Mouse (Mus musculus) hindbrain, embryonic 11.5 days (tissue): ENCODE data around the gene Aph1b. TPM values are rescaled to one million over a fixed set of nuclear protein-coding genes. Genes with fewer than 3 reads are reported as not detected.
A peak's percentile ranks its signal among the peaks of the same experiment; 100 is the strongest.
"Not testable (repeated sequence)": the region's sequence is repeated elsewhere in the genome, so short reads cannot be mapped to it uniquely, and the experiment has no call there.

Experiments
- ATAC-seq: fragments of 200-750 bp; cut with Nextera tagmentation; 2 replicates; pipeline ENCODE4 v1.8.0; 2017; ENCODE audit warnings: mild to moderate bottlenecking, moderate TSS enrichment, moderate library complexity; ENCODE audit not compliant: low FRiP score
- DNase-seq: peaks from one replicate; pipeline ENCODE4 v3.0.0-alpha.2; 2015; ENCODE audit warnings: low spot score
- H3K27ac ChIP-seq: fragments of 300-500 bp; sonication (generic); 2 replicates; pipeline ENCODE4 v1.5.1; 2014; ENCODE audit warnings: mild to moderate bottlenecking, low read depth, low read length
- H3K27me3 ChIP-seq: fragments of 300-500 bp; sonication (generic); 2 replicates; pipeline ENCODE4 v1.6.1; 2014; ENCODE audit warnings: mild to moderate bottlenecking, low read length, moderate library complexity, mixed read lengths; ENCODE audit not compliant: control insufficient read depth, insufficient read depth
- H3K36me3 ChIP-seq: fragments of 300-500 bp; sonication (generic); 2 replicates; pipeline ENCODE4 v1.6.1; 2014; ENCODE audit warnings: mild to moderate bottlenecking, low read length, moderate library complexity, mixed read lengths; ENCODE audit not compliant: control insufficient read depth, insufficient read depth
- H3K4me1 ChIP-seq: fragments of 300-500 bp; sonication (generic); replicated peaks from 2 replicates; pipeline ENCODE4 v1.6.1; 2014; ENCODE audit warnings: low read length, mixed read lengths; ENCODE audit not compliant: control insufficient read depth, insufficient read depth
- H3K4me2 ChIP-seq: fragments of 300-500 bp; sonication (generic); replicated peaks from 2 replicates; pipeline ENCODE4 v1.6.1; 2014; ENCODE audit warnings: mild to moderate bottlenecking, low read depth, low read length
- H3K4me3 ChIP-seq: fragments of 300-500 bp; sonication (generic); 2 replicates; pipeline ENCODE4 v1.5.1; 2014; ENCODE audit warnings: low read depth, low read length
- H3K9ac ChIP-seq: fragments of 300-500 bp; sonication (generic); 2 replicates; pipeline ENCODE4 v1.6.1; 2014; ENCODE audit warnings: low read depth, low read length
- H3K9me3 ChIP-seq: fragments of 300-500 bp; sonication (generic); 2 replicates; pipeline ENCODE4 v1.6.1; 2016; ENCODE audit warnings: low read length; ENCODE audit not compliant: control insufficient read depth
- WGBS: fragments of 180-500 bp; shearing (Covaris S2); extraction: QIAGEN DNeasy Blood & Tissue Kit; methylation state at CpG from one replicate; pipeline ENCODE4 v1.1.7; 2014; 5-methylcytosine and 5-hydroxymethylcytosine counted together
- polyA plus RNA-seq: library from polyadenylated mRNA; unstranded; fragments of >200 nt; fragmentation: Nextera tagmentation; extraction: Ambion mirVana; gene quantifications from 2 replicates; pipeline ENCODE4 v1.2.1, GENCODE M21; 2014

The Aph1b gene
- polyA plus RNA-seq, 1 experiment from 2014 or later: 16.7 TPM

DNA sequence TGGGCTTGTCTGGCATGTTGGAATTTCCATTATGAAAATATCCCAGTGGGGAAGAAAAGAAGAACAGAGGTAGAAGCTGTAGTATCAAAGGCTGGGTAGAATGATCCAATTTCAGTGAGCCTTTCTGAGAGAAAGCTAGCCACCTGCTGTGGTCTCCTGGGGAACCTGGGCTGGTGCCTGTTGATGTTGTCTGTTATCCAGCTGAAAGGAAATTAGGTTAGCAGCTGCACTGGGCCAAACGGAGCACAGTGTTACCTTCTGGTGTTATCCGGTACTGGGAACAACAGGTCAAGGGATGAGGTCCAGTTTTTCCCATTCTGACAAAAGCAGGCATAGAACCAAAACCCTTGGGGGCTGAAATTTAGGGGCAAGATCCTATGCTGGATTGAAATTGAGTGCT, 18.1 kb upstream of the Aph1b start:
- ATAC-seq (no peak), DNase-seq (no peak)
- WGBS: 13% methylated on average over 2 of the region's 2 CpGs
- no peak overlapping the region for H3K27ac ChIP-seq
- H3K4me1 ChIP-seq: no peaks in the 10 kb centered on the region
- H3K9me3 ChIP-seq: no peaks in the 10 kb centered on the region
- no peak overlapping the region for H3K9ac ChIP-seq
- H3K4me3 ChIP-seq: no peak overlapping the region
- H3K4me2 ChIP-seq: no peak overlapping the region
- H3K36me3 ChIP-seq: no peaks in the 10 kb centered on the region
- no peaks in the 10 kb centered on the region for H3K27me3 ChIP-seq

DNA sequence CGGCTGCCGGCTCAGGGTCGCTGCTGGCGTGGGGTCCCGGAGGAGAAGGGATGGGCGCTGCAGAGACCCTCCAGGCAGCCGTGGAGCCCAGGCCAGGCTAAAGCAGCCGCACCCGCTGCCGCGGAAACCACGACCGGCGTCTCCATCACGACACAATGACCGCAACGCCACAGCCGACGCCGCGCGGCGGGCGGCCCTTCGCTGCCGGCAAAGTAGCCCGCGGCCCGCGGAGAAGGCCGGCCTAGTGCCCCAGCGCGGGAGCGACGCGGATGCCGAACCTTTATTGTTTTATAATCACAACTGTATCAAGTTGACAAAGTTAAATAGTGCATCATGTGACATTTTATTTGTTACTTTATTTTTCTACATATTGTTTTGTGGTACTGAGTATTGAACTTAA, 10.7 kb upstream of the Aph1b start:
- peak; percentile 62 for DNase-seq
- 1% methylated on average over 26 of the region's 37 CpGs for WGBS
- H3K27ac ChIP-seq, H3K4me2 ChIP-seq, H3K36me3 ChIP-seq, H3K9ac ChIP-seq, ATAC-seq, H3K9me3 ChIP-seq, H3K27me3 ChIP-seq, H3K4me1 ChIP-seq: not testable (repeated sequence)
- H3K4me3 ChIP-seq: peak overlapping the region; percentile 19; the same call in 1 of the 2 replicates

GRCm38 (mm10) chr9:66801947-66802346, 6.7 kb upstream of the Aph1b start:
- H3K4me3 ChIP-seq: no peak overlapping the region
- no peak overlapping the region for H3K27ac ChIP-seq
- DNase-seq (no peak), ATAC-seq (no peak)
- WGBS: 50% methylated on average over 12 of the region's 12 CpGs
- no peak overlapping the region for H3K9ac ChIP-seq
- H3K4me1 ChIP-seq: no peaks in the 10 kb centered on the region
- no peaks in the 10 kb centered on the region for H3K9me3 ChIP-seq
- no peaks in the 10 kb centered on the region for H3K36me3 ChIP-seq
- no peaks in the 10 kb centered on the region; the same call in 1 of the 2 replicates for H3K27me3 ChIP-seq
- no peak overlapping the region for H3K4me2 ChIP-seq

DNA sequence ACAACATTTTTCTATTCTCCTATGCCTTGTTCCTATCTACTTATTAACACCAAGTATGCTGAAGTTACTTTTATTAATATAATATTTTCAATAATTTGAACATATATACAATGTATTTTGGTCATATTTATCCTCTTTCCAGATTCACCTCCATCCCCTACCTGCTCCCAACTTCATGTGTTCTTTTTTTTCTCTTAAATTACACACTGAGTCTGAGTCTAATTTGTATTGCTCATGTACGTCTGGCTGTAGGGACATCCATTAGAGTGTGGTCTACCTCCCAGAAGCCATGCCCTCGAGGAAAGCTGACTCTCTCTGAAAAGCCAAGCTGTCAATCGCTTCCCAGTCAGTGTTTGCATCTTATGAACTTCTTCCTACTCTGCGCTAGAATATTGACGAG, 1.4 kb upstream of the Aph1b start, which contains the start of gene Gm10647:
Gm10647 (plus strand) TSS at position 301 of the 400 bp plus-strand sequence.
- Histone ChIP-seq H3K36me3 (no peaks in the 10 kb centered on the region), H3K27ac (0 out of 2 replicates have a peak within 1 kb of the TSS, but pooled peaks have one; percentile 86), H3K4me1 (no peaks in the 10 kb centered on the region), H3K27me3 (no peaks in the 10 kb centered on the region), H3K4me2 (peak within 1 kb of the TSS; percentile 81), H3K9ac (peak within 1 kb of the TSS; percentile 31; the same call in 1 of the 2 replicates), H3K9me3 (no peaks in the 10 kb centered on the region), H3K4me3 (peak within 1 kb of the TSS; percentile 66)
- DNase-seq: no peak
- ATAC-seq: no peak
- 81% methylated on average over 5 of the region's 5 CpGs for WGBS

- ATAC-seq: peak; percentile 79
- peak overlapping the region; percentile 78 for H3K9ac ChIP-seq
- peak overlapping the region; percentile 86 for H3K27ac ChIP-seq
- peak overlapping the region; percentile 66 for H3K4me3 ChIP-seq
- no peaks in the 10 kb centered on the region for H3K4me1 ChIP-seq
- WGBS: 2% methylated on average over 39 of the region's 43 CpGs
- DNase-seq: no peak
- H3K9me3 ChIP-seq: no peaks in the 10 kb centered on the region
- peak overlapping the region; percentile 81 for H3K4me2 ChIP-seq
- H3K36me3 ChIP-seq: 0 out of 2 replicates have a peak, but pooled peaks cover 2% of the 10 kb centered on the region
- no peaks in the 10 kb centered on the region for H3K27me3 ChIP-seq
Measured at GRCm38 (mm10) chr9:66794629-66795463, 444 bp downstream of the Aph1b start.

GRCm38 (mm10) chr9:66787821-66788220, 7.5 kb downstream of the Aph1b start:
- 0 out of 2 replicates have a peak, but pooled peaks cover 2% of the 10 kb centered on the region for H3K36me3 ChIP-seq
- DNase-seq (peak; percentile 55), ATAC-seq (no peak)
- H3K4me3 ChIP-seq: no peak overlapping the region
- WGBS: 16% methylated on average over 2 of the region's 2 CpGs
- H3K27me3 ChIP-seq: no peaks in the 10 kb centered on the region
- H3K4me1 ChIP-seq: no peaks in the 10 kb centered on the region
- no peak overlapping the region for H3K4me2 ChIP-seq
- H3K9me3 ChIP-seq: no peaks in the 10 kb centered on the region
- H3K27ac ChIP-seq: no peak overlapping the region
- no peak overlapping the region for H3K9ac ChIP-seq

DNA sequence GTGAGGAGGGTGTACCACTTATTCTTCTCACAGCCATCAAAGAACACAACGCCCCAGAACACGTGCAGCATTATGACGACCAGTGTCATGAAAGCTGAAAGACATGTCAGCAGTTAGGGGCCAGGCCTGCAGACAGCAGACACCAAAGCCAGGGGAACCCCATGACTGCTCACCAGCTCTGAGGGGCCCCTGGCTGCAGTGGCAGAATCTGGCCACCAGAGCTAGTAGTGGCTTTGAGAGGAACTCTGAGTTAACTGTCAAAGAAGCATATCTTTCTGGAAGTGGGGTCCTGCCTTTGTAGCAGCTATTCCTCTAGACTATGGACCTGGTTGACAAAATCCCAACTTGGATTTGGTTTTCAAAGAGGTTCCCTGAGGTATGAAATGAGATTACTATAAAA, 10.7 kb downstream of the Aph1b start:
- not testable (repeated sequence) for H3K27ac ChIP-seq, H3K27me3 ChIP-seq

DNA sequence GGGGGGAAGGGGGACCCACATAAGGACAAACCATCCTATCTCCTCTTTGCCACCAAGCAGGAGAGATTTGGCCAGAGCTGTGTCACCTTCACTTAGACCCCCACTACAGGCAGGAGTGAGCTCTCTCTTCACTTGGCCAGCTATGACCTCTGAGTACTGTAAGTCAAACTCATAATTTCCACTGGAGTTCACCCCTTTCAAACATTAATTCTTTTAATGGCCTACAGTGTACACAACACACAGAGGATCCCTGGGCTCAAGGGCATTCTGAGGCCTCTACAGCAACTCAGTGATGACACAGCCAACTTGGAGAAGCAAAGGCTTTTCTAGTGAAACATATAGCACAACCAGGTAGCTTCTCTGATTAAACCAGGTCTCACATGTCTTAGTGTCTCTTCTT, 24.6 kb downstream of the Aph1b start:
- no peak overlapping the region for H3K9ac ChIP-seq
- H3K36me3 ChIP-seq: no peaks in the 10 kb centered on the region
- DNase-seq (no peak), ATAC-seq (no peak)
- no peaks in the 10 kb centered on the region for H3K9me3 ChIP-seq
- no peaks in the 10 kb centered on the region for H3K4me1 ChIP-seq
- no peak overlapping the region for H3K27ac ChIP-seq
- H3K4me2 ChIP-seq: no peak overlapping the region
- no peaks in the 10 kb centered on the region for H3K27me3 ChIP-seq
- no peak overlapping the region for H3K4me3 ChIP-seq

More for the DNA sequence above, 10.7 kb downstream of the Aph1b start:
- not testable (repeated sequence) for H3K4me2 ChIP-seq, H3K4me3 ChIP-seq, H3K4me1 ChIP-seq, H3K36me3 ChIP-seq, H3K9ac ChIP-seq, DNase-seq, ATAC-seq, H3K9me3 ChIP-seq
- no CpG with 5 or more reads among the region's 3 CpGs for WGBS

DNA sequence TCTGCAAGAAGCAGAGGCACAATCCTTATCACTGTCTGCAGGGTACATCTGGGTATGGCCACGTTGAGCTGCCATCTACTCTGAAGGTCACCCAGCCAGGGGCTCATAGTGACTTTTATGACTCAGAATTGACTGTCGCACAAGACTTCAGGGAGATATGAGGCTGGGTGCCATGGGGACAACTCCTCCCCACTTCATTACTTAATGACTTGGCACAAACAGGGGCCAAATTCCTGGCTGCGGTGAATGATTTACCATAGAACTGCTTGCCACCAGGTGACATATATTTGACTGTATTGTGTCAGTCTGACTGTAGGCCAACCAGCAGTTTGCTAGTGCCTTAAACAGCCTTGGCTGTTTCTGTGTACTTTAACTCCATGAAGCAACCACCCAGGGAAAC, 26.0 kb downstream of the Aph1b start:
- H3K36me3 ChIP-seq: no peaks in the 10 kb centered on the region
- H3K27ac ChIP-seq: no peak overlapping the region
- no peak for DNase-seq
- H3K9me3 ChIP-seq: no peaks in the 10 kb centered on the region
- WGBS: 89% methylated on average over 3 of the region's 3 CpGs
- ATAC-seq: no peak
- H3K9ac ChIP-seq: no peak overlapping the region
- no peak overlapping the region for H3K4me3 ChIP-seq
- H3K4me1 ChIP-seq: no peaks in the 10 kb centered on the region
- no peak overlapping the region for H3K4me2 ChIP-seq
- H3K27me3 ChIP-seq: no peaks in the 10 kb centered on the region
